Mouse (Mus musculus): ENCODE measurements around the gene Tdrd7. TPM values are rescaled to one million over a fixed set of nuclear protein-coding genes. Genes with fewer than 3 reads are reported as not detected.
A peak's percentile ranks its signal among the peaks of the same experiment; 100 is the strongest.

Tdrd7 gene
- polyA plus RNA-seq, 1 experiment from 2014 or later = 22.3 TPM

DNA sequence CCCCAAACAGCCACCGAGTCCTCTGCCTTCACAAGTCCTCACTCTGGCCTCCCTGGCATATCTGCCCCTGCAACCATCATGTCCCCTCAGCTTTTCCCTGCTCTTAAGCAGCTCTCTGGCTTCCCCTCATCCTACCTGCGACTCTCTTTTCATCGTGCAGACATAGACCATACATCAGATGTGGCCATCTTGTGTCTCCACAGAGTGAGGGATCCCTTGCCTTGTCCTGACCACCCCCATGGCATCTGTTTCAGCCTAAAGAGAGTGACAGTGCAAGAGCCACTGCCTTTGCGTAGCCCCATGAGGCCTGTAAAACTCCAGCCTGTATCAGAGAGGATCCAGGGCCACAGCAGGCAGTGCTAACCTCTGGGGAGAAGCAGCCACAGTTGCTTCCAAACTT, 63.6 kb downstream of the Tdrd7 start:
- H3K9ac ChIP-seq = no peak overlapping the region
- ATAC-seq (ENCODE audit: insufficient number of reproducible peaks, low FRiP score) = no peak
- whole genome bisulfite sequencing = 87% methylated on average over 4 of the region's 4 CpGs

DNA sequence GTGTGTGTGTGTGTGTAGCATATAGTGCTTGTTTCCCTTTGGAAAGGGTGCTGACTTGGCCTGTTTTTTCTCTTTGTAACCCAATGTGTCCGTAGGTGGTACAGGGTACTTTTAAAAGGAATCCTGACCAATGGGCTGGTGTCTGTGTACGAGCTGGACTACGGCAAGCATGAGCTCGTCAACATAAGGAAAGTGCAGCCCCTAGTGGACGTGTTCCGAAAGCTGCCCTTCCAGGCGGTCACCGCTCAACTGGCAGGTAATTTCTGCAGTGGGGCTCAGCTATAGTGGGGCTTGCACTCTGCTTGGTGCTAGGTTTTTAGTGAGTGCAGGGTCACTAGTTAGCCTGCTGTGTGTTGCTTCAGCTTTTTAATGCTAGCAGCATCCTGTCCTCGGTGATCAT, 64.4 kb downstream of the Tdrd7 start:
- Histone ChIP-seq H3K27ac (ENCODE audit: poor library complexity, severe bottlenecking) (no peak overlapping the region), H3K4me2 (no peak overlapping the region), H3K9me3 (replicated peaks) (no peaks in the 10 kb centered on the region), H3K4me1 (replicated peaks) (peaks cover 33% of the 10 kb centered on the region), H3K27me3 (replicated peaks) (no peaks in the 10 kb centered on the region), H3K4me3 (no peak overlapping the region), H3K9ac (no peak overlapping the region), H3K36me3 (no peaks in the 10 kb centered on the region; the same call in 1 of the 2 replicates)
- ATAC-seq (ENCODE audit: insufficient number of reproducible peaks, low FRiP score) = no peak
- WGBS = 42% methylated on average over 9 of the region's 9 CpGs

More for the DNA sequence above, 63.6 kb downstream of the Tdrd7 start:
- Histone ChIP-seq H3K27ac (ENCODE audit: poor library complexity, severe bottlenecking) (no peak overlapping the region), H3K4me1 (replicated peaks) (peaks cover 34% of the 10 kb centered on the region), H3K36me3 (no peaks in the 10 kb centered on the region; the same call in 1 of the 2 replicates), H3K9me3 (replicated peaks) (no peaks in the 10 kb centered on the region), H3K4me3 (no peak overlapping the region), H3K4me2 (no peak overlapping the region), H3K27me3 (replicated peaks) (no peaks in the 10 kb centered on the region)

DNA sequence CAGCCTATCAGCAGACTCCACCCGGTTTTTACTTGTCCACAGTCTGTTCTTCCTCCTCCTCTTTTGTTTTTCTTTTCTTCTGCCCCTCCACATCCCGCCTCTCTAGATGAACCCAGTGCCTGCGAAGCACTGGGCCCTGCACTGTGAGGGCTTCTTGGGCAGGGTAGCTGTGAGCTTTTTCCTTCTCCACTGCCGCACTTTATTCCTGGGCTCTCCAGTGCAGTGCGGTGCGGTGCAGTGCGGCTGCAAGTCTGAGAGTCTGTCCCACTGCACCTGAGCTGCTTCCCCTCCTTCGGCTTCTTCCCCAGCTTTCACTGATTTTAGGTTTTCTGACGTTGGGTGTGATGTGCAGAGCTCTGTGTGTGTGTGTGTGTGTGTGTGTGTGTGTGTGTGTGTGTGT, 67.3 kb downstream of the Tdrd7 start:
- Histone ChIP-seq H3K9me3 (replicated peaks) (no peaks in the 10 kb centered on the region), H3K4me1 (replicated peaks) (peaks cover 33% of the 10 kb centered on the region), H3K36me3 (no peaks in the 10 kb centered on the region; the same call in 1 of the 2 replicates), H3K9ac (peak overlapping the region; percentile 51), H3K27me3 (replicated peaks) (no peaks in the 10 kb centered on the region), H3K27ac (ENCODE audit: poor library complexity, severe bottlenecking) (peak overlapping the region; percentile 91), H3K4me3 (peak overlapping the region; percentile 17; the same call in 1 of the 2 replicates), H3K4me2 (peak overlapping the region; percentile 62)
- peak; percentile 49; the same call in 1 of the 2 replicates for ATAC-seq (ENCODE audit: insufficient number of reproducible peaks, low FRiP score)
- WGBS = 25% methylated on average over 9 of the region's 9 CpGs

DNA sequence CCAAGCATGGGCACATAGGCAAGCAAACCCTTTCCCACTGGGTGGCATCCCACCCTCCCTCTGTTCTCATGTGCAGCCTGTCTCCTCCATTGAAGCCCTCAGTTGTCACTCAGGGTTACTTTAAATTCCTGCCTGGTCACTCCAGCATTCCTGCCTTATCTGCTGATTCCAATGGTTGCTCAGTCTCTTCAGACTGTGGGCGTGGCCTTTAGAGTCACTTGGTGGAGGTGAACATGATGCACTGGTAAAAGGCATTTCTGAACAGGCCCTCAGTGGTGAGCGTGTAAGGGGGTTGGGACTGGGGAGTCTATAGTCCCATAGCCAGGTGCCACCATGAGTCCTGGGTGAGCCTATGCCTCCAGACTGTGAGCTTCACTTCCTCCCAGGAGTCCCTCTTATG, 68.1 kb downstream of the Tdrd7 start:
- Histone ChIP-seq H3K9me3 (replicated peaks) (no peaks in the 10 kb centered on the region), H3K27ac (ENCODE audit: poor library complexity, severe bottlenecking) (peak overlapping the region; percentile 91), H3K4me2 (peak overlapping the region; percentile 62), H3K4me1 (replicated peaks) (peaks cover 36% of the 10 kb centered on the region), H3K4me3 (no peak overlapping the region), H3K36me3 (no peaks in the 10 kb centered on the region; the same call in 1 of the 2 replicates), H3K9ac (0 out of 2 replicates have a peak overlapping the region, but pooled peaks have one; percentile 51), H3K27me3 (replicated peaks) (no peaks in the 10 kb centered on the region)
- ATAC-seq (ENCODE audit: insufficient number of reproducible peaks, low FRiP score) = peak; percentile 80
- WGBS = 23% methylated on average over 2 of the region's 2 CpGs

DNA sequence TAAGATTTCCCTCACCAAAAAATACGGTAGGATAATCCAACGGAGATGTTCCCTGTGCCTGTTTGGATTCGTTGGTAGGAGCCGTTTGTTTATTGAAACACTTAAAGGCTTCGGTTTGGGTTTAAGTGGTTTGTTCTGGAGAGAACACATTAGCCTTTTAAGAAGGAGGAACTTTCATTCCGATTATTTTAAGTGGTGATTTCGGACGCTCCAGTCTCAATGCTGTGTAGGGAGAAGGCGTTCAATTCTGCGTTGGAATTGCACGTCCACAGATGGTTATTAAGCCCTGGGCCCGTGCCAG, 73.4 kb downstream of the Tdrd7 start:
- Histone ChIP-seq H3K36me3 (no peaks in the 10 kb centered on the region), H3K27ac (ENCODE audit: poor library complexity, severe bottlenecking) (peak overlapping the region; percentile 100), H3K4me2 (peak overlapping the region; percentile 80), H3K4me1 (replicated peaks) (peaks cover 41% of the 10 kb centered on the region), H3K9ac (peak overlapping the region; percentile 95), H3K27me3 (replicated peaks) (0 out of 2 replicates have a peak, but pooled peaks cover 6% of the 10 kb centered on the region), H3K4me3 (peak overlapping the region; percentile 90), H3K9me3 (replicated peaks) (no peaks in the 10 kb centered on the region)
- ATAC-seq (ENCODE audit: insufficient number of reproducible peaks, low FRiP score) = no peak
- WGBS = 8% methylated on average over 12 of the region's 12 CpGs

DNA sequence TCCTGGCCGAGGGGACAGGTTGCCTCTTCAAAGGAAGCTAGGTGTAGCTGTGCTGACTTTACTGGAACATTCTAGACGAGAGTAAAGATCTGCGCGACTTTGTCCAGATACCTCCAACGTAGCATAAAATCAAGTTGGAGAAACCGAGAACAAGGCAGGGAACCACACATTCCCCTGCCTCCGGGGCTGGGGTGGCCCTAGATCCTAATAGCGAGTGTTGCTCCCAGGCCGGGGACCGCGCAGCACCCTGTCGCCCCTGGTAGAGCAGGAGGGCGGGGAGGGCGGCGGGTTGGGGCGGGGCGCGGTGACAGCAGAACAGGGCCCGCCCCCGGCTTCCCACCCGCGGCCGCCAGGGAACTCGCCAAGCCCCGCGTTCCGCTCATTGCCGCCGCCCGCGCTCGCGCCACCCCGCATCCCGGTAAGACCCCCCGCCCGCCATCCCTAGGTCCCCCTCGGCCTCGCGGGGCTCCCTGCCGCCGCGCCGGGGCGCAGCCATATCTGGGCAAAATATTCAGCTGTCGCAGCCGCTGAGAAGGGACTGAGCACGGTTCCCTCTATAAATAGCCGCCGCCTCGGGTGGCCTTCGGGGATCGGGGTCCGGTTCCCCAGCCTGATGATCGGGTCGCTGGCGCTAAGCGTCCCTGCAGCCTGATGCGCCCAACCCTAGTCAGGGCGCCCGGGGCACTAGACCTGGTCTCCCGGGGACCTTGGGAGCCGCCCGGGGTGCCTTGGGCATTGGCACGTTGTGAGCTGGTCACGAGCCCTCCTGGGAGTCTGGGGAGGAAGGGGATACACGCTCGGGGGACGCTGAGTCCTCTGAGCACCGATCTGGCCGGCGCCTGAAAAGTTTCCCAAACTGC, 74.0 kb downstream of the Tdrd7 start, which contains the start of gene Tmod1:
TSS of gene Tmod1 (plus strand) at position 44 of the 860 bp plus-strand sequence.
- under 1% methylated on average over 56 of the region's 72 CpGs for WGBS
- H3K27ac ChIP-seq (ENCODE audit: poor library complexity, severe bottlenecking) = peak within 1 kb of the TSS; percentile 100

DNA sequence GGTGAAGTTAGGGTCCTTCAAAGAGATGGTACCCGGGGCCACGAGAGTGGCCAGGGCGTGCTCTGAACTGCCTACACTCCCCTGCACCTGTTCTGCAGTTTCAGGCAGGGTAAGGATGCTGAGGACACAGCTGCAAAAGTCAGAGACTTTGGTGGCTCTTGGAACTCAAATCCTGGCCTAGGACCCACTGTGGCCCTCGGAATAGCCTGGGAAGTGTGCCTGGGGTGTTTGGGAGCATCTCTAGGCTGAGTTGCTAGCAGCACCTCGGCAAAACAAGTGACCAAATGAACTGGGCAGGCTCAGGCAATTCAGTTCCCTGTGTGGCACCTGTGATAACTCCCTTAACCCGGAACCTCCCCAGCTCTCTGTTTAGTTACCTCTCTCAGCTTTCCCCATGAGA, 74.8 kb downstream of the Tdrd7 start:
- H3K27me3 ChIP-seq (replicated peaks) = 0 out of 2 replicates have a peak, but pooled peaks cover 6% of the 10 kb centered on the region
- no peaks in the 10 kb centered on the region for H3K9me3 ChIP-seq (replicated peaks)
- 0 out of 2 replicates have a peak, but pooled peaks cover 3% of the 10 kb centered on the region for H3K36me3 ChIP-seq
- peak overlapping the region; percentile 100 for H3K27ac ChIP-seq (ENCODE audit: poor library complexity, severe bottlenecking)
- peaks cover 48% of the 10 kb centered on the region for H3K4me1 ChIP-seq (replicated peaks)
- no peak for ATAC-seq (ENCODE audit: insufficient number of reproducible peaks, low FRiP score)
- 10% methylated on average over 6 of the region's 6 CpGs for WGBS
- peak overlapping the region; percentile 90 for H3K4me3 ChIP-seq
- peak overlapping the region; percentile 80 for H3K4me2 ChIP-seq
- H3K9ac ChIP-seq = peak overlapping the region; percentile 95

More for the DNA sequence above, 74.0 kb downstream of the Tdrd7 start, which contains the start of gene Tmod1:
- H3K9me3 ChIP-seq (replicated peaks) = no peaks in the 10 kb centered on the region
- H3K4me3 ChIP-seq = peak within 1 kb of the TSS; percentile 90
- H3K4me2 ChIP-seq = peak within 1 kb of the TSS; percentile 80
- H3K27me3 ChIP-seq (replicated peaks) = 0 out of 2 replicates have a peak, but pooled peaks cover 6% of the 10 kb centered on the region
- no peaks in the 10 kb centered on the region for H3K36me3 ChIP-seq
- H3K9ac ChIP-seq = peak within 1 kb of the TSS; percentile 95
- H3K4me1 ChIP-seq (replicated peaks) = peaks cover 43% of the 10 kb centered on the region
- ATAC-seq (ENCODE audit: insufficient number of reproducible peaks, low FRiP score) = peak; percentile 81

DNA sequence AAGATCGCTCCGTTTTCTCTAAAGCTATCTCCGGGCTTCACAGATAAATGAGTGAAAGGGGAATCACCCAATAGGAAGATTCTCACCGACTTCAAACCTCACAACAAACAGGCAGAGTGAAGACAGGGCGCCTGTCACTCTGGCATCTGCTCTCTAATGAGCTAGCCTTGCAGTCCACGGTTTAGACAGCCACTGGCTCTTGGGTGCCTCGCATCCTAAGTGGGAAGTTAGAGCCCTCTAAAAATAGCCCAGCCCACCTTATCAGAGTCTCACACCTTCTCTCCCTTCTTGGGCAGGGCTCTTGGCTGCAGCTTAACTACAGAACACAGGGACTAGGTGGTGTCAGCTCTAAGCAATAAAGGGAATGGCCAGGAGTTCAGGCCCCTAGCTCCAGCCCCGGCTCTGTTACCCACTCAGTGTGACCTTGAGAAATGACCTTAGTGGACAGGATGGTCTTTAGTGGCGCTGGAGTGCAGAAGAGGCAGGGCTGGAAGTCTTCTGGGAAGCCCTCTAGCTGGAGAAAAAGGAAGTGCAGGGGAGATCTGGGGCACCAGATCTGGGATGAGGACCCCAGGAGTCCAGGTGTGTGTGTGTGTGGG, 75.6 kb downstream of the Tdrd7 start:
- Histone ChIP-seq H3K27me3 (replicated peaks) (0 out of 2 replicates have a peak, but pooled peaks cover 6% of the 10 kb centered on the region), H3K4me1 (replicated peaks) (peaks cover 56% of the 10 kb centered on the region), H3K36me3 (peaks cover 8% of the 10 kb centered on the region; the same call in 1 of the 2 replicates), H3K4me2 (peak overlapping the region; percentile 80), H3K9me3 (replicated peaks) (no peaks in the 10 kb centered on the region), H3K27ac (ENCODE audit: poor library complexity, severe bottlenecking) (peak overlapping the region; percentile 100), H3K4me3 (peak overlapping the region; percentile 90), H3K9ac (peak overlapping the region; percentile 95)
- WGBS = 3% methylated on average over 9 of the region's 9 CpGs
- peak; percentile 86 for ATAC-seq (ENCODE audit: insufficient number of reproducible peaks, low FRiP score)

DNA sequence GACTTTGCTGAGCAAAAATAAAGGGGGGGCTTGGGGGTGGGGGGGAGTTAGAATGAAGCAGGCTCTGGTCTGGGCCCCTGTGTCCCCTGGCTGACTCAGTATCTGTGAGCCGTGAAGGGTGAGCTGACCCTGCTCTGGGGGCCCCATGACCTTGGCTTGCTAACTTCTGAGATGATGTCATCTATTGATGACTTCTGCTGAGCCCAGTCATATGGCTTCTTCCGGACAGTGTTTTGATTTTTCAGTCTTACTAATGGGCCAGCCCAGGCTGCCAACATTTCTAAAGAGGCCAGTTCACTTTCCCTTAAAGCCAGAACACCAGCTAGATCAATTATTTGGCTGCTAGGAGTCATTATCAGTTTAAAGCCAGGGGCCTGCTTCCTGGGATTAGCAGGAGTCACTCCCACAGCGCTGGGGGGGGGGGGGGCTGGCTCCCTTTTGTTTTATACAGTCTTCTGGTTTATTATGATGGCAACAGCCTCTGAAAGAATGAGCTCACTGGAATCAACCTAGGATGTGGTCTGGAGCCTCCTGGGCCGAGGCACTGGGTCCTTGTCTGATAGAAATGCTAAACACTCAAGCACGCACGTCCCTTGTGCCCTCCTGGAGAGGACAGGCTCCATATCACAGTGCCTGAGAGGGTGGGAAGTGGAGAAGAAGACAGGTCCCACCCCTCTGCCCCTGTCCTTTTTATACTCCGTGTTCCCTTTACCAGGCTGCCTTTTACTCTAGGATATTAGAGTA, 76.8 kb downstream of the Tdrd7 start:
- Histone ChIP-seq H3K27me3 (replicated peaks) (0 out of 2 replicates have a peak, but pooled peaks cover 6% of the 10 kb centered on the region), H3K4me1 (replicated peaks) (peaks cover 68% of the 10 kb centered on the region)
- peak; percentile 59 for ATAC-seq (ENCODE audit: insufficient number of reproducible peaks, low FRiP score)

DNA sequence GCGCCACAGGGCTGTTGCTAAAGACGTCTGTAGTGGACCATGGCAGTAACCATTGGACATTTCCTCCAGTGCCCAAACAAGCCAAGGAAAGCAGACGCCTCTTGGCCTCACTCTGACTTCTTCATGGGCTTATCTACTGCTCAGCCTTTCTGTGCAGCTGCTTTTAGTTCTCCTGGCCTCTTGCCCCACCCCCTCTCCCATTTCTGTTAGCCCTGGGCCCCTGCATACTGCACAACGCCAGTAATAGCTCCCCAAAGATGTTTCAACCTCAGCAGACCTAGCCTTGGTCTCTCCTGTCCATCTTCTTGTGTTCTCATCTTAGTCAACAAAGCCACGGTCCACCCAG, 77.3 kb downstream of the Tdrd7 start:
- 0 out of 2 replicates have a peak, but pooled peaks have one; percentile 33 for ATAC-seq (ENCODE audit: insufficient number of reproducible peaks, low FRiP score)
- Histone ChIP-seq H3K27me3 (replicated peaks) (0 out of 2 replicates have a peak, but pooled peaks cover 6% of the 10 kb centered on the region), H3K36me3 (peaks cover 16% of the 10 kb centered on the region; the same call in 1 of the 2 replicates), H3K4me2 (peak overlapping the region; percentile 80), H3K4me3 (peak overlapping the region; percentile 90), H3K27ac (ENCODE audit: poor library complexity, severe bottlenecking) (peak overlapping the region; percentile 100), H3K9ac (peak overlapping the region; percentile 95), H3K4me1 (replicated peaks) (peaks cover 74% of the 10 kb centered on the region), H3K9me3 (replicated peaks) (no peaks in the 10 kb centered on the region)
- WGBS = 9% methylated on average over 5 of the region's 5 CpGs

More for the DNA sequence above, 76.8 kb downstream of the Tdrd7 start:
- H3K9me3 ChIP-seq (replicated peaks) = no peaks in the 10 kb centered on the region
- H3K36me3 ChIP-seq = peaks cover 16% of the 10 kb centered on the region; the same call in 1 of the 2 replicates
- peak overlapping the region; percentile 90 for H3K4me3 ChIP-seq
- H3K27ac ChIP-seq (ENCODE audit: poor library complexity, severe bottlenecking) = peak overlapping the region; percentile 100
- peak overlapping the region; percentile 80 for H3K4me2 ChIP-seq
- WGBS = 4% methylated on average over 7 of the region's 7 CpGs
- H3K9ac ChIP-seq = peak overlapping the region; percentile 95

Measured in heart, embryonic 12.5 days (tissue).